Mouse (Mus musculus): ENCODE measurements at regions not wholly inside any gene's neighbourhood (a gene's known extent, or its start where the extent isn't known, plus 50 kb on each side); places are given as distances from the start of the nearest gene placed in this dataset.

GRCm38 (mm10) chr2:159708141-159708540 lies 625.8 kb downstream of the Gm826 start:
- DNase-seq, result no peak

- no peak for DNase-seq
These were observed 619.3 kb downstream of the Gm826 start for GRCm38 (mm10) chr2:159714633-159715032.

GRCm38 (mm10) chr2:159718738-159719137 lies 615.2 kb downstream of the Gm826 start:
- DNase-seq, result no peak

- no peak for DNase-seq
These were observed 608.5 kb downstream of the Gm826 start for GRCm38 (mm10) chr2:159725158-159726076.

GRCm38 (mm10) chr2:159729301-159729700 lies 604.7 kb downstream of the Gm826 start:
- no peak for DNase-seq

- DNase-seq, result no peak
These were observed 603.7 kb downstream of the Gm826 start for GRCm38 (mm10) chr2:159730221-159730620.

GRCm38 (mm10) chr2:159731305-159731704 lies 602.7 kb downstream of the Gm826 start:
- no peak for DNase-seq

- DNase-seq, result no peak
These were observed 601.5 kb downstream of the Gm826 start for GRCm38 (mm10) chr2:159732413-159732812.

- DNase-seq, result no peak
These were observed 599.4 kb downstream of the Gm826 start for GRCm38 (mm10) chr2:159734576-159734975.

GRCm38 (mm10) chr2:159755541-159756011 lies 578.4 kb downstream of the Gm826 start:
- peak; percentile 29 for DNase-seq

GRCm38 (mm10) chr2:159760806-159761205 lies 573.2 kb downstream of the Gm826 start:
- no peak for DNase-seq

- no peak for DNase-seq
These were observed 570.8 kb downstream of the Gm826 start for GRCm38 (mm10) chr2:159763115-159763514.
